Mouse (Mus musculus) ES-E14 (cell line): ENCODE results near the gene Unc5b. TPM values are rescaled to one million over a fixed set of nuclear protein-coding genes. Genes with fewer than 3 reads are reported as not detected.
"Not testable (repeated sequence)": the region's sequence is repeated elsewhere in the genome, so short reads cannot be mapped to it uniquely, and the experiment has no call there.

Experiments used
- DNase-seq: peaks from one replicate; pipeline ENCODE4 v3.0.0-alpha.2; 2013; ENCODE audit warnings: low read depth, low spot score
- H3K27ac ChIP-seq: 2 replicates; pipeline ENCODE4 v1.5.1; 2012; ENCODE audit warnings: low read depth, mild to moderate bottlenecking, low read length, moderate library complexity, mixed read lengths; ENCODE audit not compliant: poor library complexity, insufficient read depth, severe bottlenecking
- H3K36me3 ChIP-seq: 2 replicates; pipeline ENCODE4 v1.6.1; 2012; ENCODE audit warnings: mild to moderate bottlenecking, low read length, moderate library complexity, mixed read lengths; ENCODE audit not compliant: control insufficient read depth, poor library complexity, insufficient read depth, severe bottlenecking
- H3K4me1 ChIP-seq, 2 experiments: fragments of 150-350 bp in 1 of 2; sonication (generic) in 1 of 2; 2 replicates each; pipeline ENCODE4 v1.6.1; 2012; ENCODE audit warnings: low read length in 2 of 2, mild to moderate bottlenecking in 1 of 2, mixed read lengths in 1 of 2; ENCODE audit not compliant: control insufficient read depth in 2 of 2, insufficient read depth in 2 of 2, poor library complexity in 1 of 2
- H3K4me3 ChIP-seq, 2 experiments: fragments of 150-350 bp in 1 of 2; sonication (generic) in 1 of 2; 2 replicates each; pipeline ENCODE4 v1.5.1; 2012; ENCODE audit warnings: low read length in 2 of 2, low read depth in 1 of 2, mild to moderate bottlenecking in 1 of 2, mixed read lengths in 1 of 2; ENCODE audit not compliant: insufficient read depth in 1 of 2, poor library complexity in 1 of 2, severe bottlenecking in 1 of 2
- H3K9ac ChIP-seq: 2 replicates; pipeline ENCODE4 v1.6.1; 2012; ENCODE audit warnings: low read depth, mild to moderate bottlenecking, low read length, mixed read lengths; ENCODE audit not compliant: poor library complexity, insufficient read depth, severe bottlenecking
- H3K9me3 ChIP-seq: fragments of 150-350 bp; sonication (generic); 2 replicates; pipeline ENCODE4 v1.6.1; 2012; ENCODE audit warnings: low read depth, mild to moderate bottlenecking, low read length; ENCODE audit not compliant: control insufficient read depth, insufficient read depth
- CHD2 ChIP-seq: IDR thresholded peaks from 2 replicates; pipeline ENCODE4 v1.6.1; 2014; ENCODE audit warnings: mild to moderate bottlenecking, low read depth, low read length, inconsistent platforms
- HCFC1 ChIP-seq: IDR thresholded peaks from 2 replicates; pipeline ENCODE4 v1.6.1; 2012; ENCODE audit warnings: low read length, inconsistent platforms, borderline replicate concordance; ENCODE audit not compliant: insufficient read depth
- MAFK ChIP-seq: IDR thresholded peaks from 2 replicates; pipeline ENCODE4 v1.6.1; 2014; ENCODE audit warnings: mild to moderate bottlenecking, low read depth, low read length, inconsistent platforms; ENCODE audit not compliant: insufficient read depth
- ZC3H11A ChIP-seq: IDR thresholded peaks from 2 replicates; pipeline ENCODE4 v1.6.1; 2012; ENCODE audit warnings: low read depth, mild to moderate bottlenecking, inconsistent platforms, low read length, borderline replicate concordance
- ZNF384 ChIP-seq: IDR thresholded peaks from 2 replicates; pipeline ENCODE4 v1.6.1; 2012; ENCODE audit warnings: low read depth, low read length, inconsistent platforms
- in situ Hi-C, 2 experiments: fragments of 600-800 bp; cut with MboI; formaldehyde crosslinking; loops; one replicate each; pipeline ENCODE4 v1.15.1; 2025; ENCODE audit warnings: low sequenced_read_pairs in 2 of 2, inconsistent platforms in 1 of 2; ENCODE audit not compliant: unreplicated experiment in 2 of 2
- total RNA-seq: library from RNA; depleted of rRNA; stranded (reverse); fragments of 300-350 nt; gene quantifications from 2 replicates; pipeline ENCODE4 v1.2.3, GENCODE M21; 2012

Gene Unc5b
- total RNA-seq, 1 experiment: 82.0 TPM

GRCm38 (mm10) chr10:60862477-60863293 is 31.3 kb upstream of the Unc5b start:
- Histone ChIP-seq H3K9me3 (no peaks in the 10 kb centered on the region), H3K4me1 (peaks cover 3 to 4% of the 10 kb centered on the region in 2 experiments; a peak in 2 of 4 replicates), H3K9ac (peak overlapping the region; percentile 48), H3K36me3 (no peaks in the 10 kb centered on the region), H3K4me3 (peak overlapping the region; percentile 36 to 52), H3K27ac (no peak overlapping the region)
- DNase-seq: no peak
- in situ Hi-C loops: no loop called here
- no peak for TF ChIP-seq ZNF384
- TF ChIP-seq HCFC1: no peak
- TF ChIP-seq MAFK: no peak
- TF ChIP-seq ZC3H11A: no peak
- no peak for TF ChIP-seq CHD2

GRCm38 (mm10) chr10:60845271-60845670 is 13.9 kb upstream of the Unc5b start:
- H3K36me3 ChIP-seq, H3K9me3 ChIP-seq, H3K4me1 ChIP-seq, DNase-seq, H3K27ac ChIP-seq, H3K9ac ChIP-seq, H3K4me3 ChIP-seq, in situ Hi-C loops: not testable (repeated sequence)

- no peak overlapping the region for H3K9ac ChIP-seq
- TF ChIP-seq MAFK (no peak), ZC3H11A (no peak), ZNF384 (no peak), CHD2 (no peak), HCFC1 (no peak)
- DNase-seq: no peak
- no peaks in the 10 kb centered on the region for H3K36me3 ChIP-seq
- in situ Hi-C loops: no loop called here
- no peaks in the 10 kb centered on the region for H3K9me3 ChIP-seq
- H3K4me1 ChIP-seq: peaks cover 0 to 8% of the 10 kb centered on the region in 2 experiments; a peak in 1 of 4 replicates
- no peak overlapping the region for H3K4me3 ChIP-seq
- H3K27ac ChIP-seq: no peak overlapping the region
Observed at GRCm38 (mm10) chr10:60838816-60839215, 7.4 kb upstream of the Unc5b start.

- H3K4me3 ChIP-seq: no peak overlapping the region
- H3K9ac ChIP-seq: no peak overlapping the region
- peak; percentile 77 for TF ChIP-seq ZC3H11A
- TF ChIP-seq HCFC1: no peak
- no peak for DNase-seq
- peaks cover 0 to 17% of the 10 kb centered on the region in 2 experiments; a peak in 1 of 4 replicates for H3K4me1 ChIP-seq
- in situ Hi-C loops: no loop called here
- H3K27ac ChIP-seq: no peak overlapping the region
- H3K9me3 ChIP-seq: no peaks in the 10 kb centered on the region
- H3K36me3 ChIP-seq: no peaks in the 10 kb centered on the region
Observed at GRCm38 (mm10) chr10:60834949-60835348, 3.6 kb upstream of the Unc5b start.

- no peak overlapping the region for H3K4me3 ChIP-seq
- peaks cover 8 to 28% of the 10 kb centered on the region in 2 experiments; a peak in 3 of 4 replicates for H3K4me1 ChIP-seq
- no peak for DNase-seq
- H3K27ac ChIP-seq: no peak overlapping the region
- in situ Hi-C loops: no loop called here
- H3K9me3 ChIP-seq: no peaks in the 10 kb centered on the region
- no peaks in the 10 kb centered on the region for H3K36me3 ChIP-seq
- TF ChIP-seq ZNF384 (no peak), CHD2 (no peak), MAFK (no peak), ZC3H11A (no peak), HCFC1 (no peak)
- H3K9ac ChIP-seq: no peak overlapping the region
Observed at GRCm38 (mm10) chr10:60832664-60833173, 1.3 kb upstream of the Unc5b start.
